Mouse (Mus musculus) lung, adult 2 months (tissue): ENCODE data around the gene Asprv1. TPM values are rescaled to one million over a fixed set of nuclear protein-coding genes. Genes with fewer than 3 reads are reported as not detected.

Experiments used
- DNase-seq: peaks from one replicate; pipeline ENCODE4 v3.0.0; 2022
- H3K4me1 ChIP-seq: fragments of 200-500 bp; 2 replicates; pipeline ENCODE4 v1.6.1; 2011; ENCODE audit warnings: low read length; ENCODE audit not compliant: control insufficient read depth, insufficient read depth
- H3K4me3 ChIP-seq: fragments of 200-500 bp; replicated peaks from 2 replicates; pipeline ENCODE3; 2011; ENCODE audit warnings: low read depth, mild to moderate bottlenecking, control low read depth, low read length; ENCODE audit errors: extremely low read depth
- CTCF ChIP-seq: fragments of 200-500 bp; IDR thresholded peaks from 2 replicates; pipeline ENCODE4 v1.5.1; 2011; ENCODE audit warnings: mild to moderate bottlenecking, low read length, control low read depth; ENCODE audit not compliant: insufficient read depth
- POLR2A ChIP-seq: fragments of 200-500 bp; IDR thresholded peaks from 2 replicates; pipeline ENCODE4 v1.6.1; 2011; ENCODE audit warnings: low read depth, mild to moderate bottlenecking, control low read depth, low read length, borderline replicate concordance; ENCODE audit errors: extremely low read depth
- WGBS: fragments of 180-500 bp; shearing (Covaris S2); methylation state at CpG from one replicate; pipeline ENCODE4 v1.1.7; 2018; 5-methylcytosine and 5-hydroxymethylcytosine counted together
- polyA plus RNA-seq: library from polyadenylated mRNA; depleted of rRNA; stranded (reverse); fragments of >200 nt; gene quantifications from 2 replicates; pipeline ENCODE4 v1.2.3, GENCODE M21; 2012; rRNA removed

The Asprv1 gene
- 0.43 and 263 TPM in 2 replicates for polyA plus RNA-seq

DNA sequence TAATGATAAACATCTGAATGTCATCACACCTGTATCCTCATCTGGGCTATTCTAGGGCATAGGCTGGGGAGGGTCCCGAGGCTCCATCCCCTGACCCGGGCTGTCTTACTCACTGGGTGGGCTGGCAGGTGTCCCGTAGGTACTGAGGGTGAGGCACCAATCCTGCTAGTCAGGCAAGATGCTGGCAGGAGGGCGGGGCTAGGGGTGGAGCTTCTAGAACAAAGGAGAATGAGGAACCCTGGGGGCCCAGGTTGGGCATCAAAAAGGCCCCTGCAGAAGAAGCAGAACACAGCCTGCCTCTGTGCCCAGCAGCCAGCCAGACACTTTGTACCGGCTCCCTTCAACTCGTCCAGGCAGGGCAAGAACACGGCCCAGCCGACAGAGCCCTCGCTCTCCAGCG lies at the start of gene Asprv1:
Asprv1 (plus strand) TSS at position 219 of the 400 bp plus-strand sequence.
- WGBS, result 64% methylated on average over 10 of the region's 10 CpGs
- TF ChIP-seq POLR2A (no peak), CTCF (no peak)
- no peak for DNase-seq
- no peak within 1 kb of the TSS for H3K4me3 ChIP-seq
- no peaks in the 10 kb centered on the region for H3K4me1 ChIP-seq

DNA sequence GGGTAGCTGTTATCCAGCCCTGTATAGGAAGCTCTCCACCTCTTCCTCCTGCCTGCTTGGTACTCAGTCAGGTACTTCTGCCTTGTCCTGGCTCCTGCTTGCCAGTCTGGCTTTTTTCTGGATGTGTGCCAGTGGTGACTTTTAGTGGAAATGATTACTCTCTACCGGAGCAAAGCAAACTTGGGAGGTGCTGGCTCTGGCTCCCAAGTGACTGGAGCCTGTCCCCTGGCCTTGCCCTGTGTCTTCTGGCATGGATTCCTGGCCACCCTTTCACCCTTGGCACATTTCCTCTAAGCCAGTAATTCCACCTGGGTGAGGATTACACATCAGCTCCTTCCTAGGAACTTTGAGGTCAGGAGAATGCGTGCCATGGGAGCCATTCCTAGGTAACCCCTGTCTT lies 49.6 kb upstream of the Asprv1 start:
- Histone ChIP-seq H3K4me3 (no peak overlapping the region), H3K4me1 (peaks cover 5% of the 10 kb centered on the region)
- WGBS, result 52% methylated on average over 2 of the region's 2 CpGs
- DNase-seq, result peak; percentile 51
- TF ChIP-seq CTCF (no peak), POLR2A (no peak)

DNA sequence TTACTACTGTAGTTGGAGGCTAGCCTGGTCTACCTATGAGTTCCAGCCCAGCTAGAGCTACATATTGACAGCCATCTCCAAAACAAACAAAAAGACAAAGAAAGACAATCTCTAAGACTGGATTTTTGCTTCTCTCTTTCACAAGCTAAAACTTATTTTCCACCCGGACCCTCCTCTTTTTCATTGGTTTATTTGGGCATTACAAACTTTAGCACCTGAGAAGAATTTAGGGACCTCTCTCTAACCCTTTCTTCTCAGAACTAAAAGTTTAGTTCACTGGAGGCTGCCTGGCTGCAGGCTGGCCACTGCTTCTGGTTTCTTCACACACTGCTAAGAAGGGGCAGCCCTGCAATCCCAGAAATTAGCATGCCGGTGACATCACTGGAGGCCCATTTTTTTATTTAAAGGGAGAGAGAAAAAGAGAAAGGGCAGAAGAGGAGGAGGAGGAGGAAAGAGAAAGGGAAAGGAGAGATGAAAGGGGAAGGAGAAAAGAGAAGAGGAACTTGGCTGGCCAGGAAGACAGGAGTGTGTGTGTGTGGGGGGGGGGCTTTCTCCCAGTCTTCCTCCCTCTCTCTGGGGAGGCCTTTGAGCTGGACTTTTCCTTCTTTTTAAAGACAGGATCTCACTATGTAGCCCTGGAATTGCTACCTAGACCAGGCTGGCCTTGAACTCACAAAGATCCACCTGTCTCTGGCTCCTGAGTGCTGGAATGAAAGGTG lies 48.7 kb upstream of the Asprv1 start:
- H3K4me3 ChIP-seq, result no peak overlapping the region
- no peak for DNase-seq
- WGBS, result 57% methylated on average over 2 of the region's 2 CpGs
- TF ChIP-seq POLR2A, result no peak
- no peak for TF ChIP-seq CTCF
- H3K4me1 ChIP-seq, result peaks cover 8% of the 10 kb centered on the region

DNA sequence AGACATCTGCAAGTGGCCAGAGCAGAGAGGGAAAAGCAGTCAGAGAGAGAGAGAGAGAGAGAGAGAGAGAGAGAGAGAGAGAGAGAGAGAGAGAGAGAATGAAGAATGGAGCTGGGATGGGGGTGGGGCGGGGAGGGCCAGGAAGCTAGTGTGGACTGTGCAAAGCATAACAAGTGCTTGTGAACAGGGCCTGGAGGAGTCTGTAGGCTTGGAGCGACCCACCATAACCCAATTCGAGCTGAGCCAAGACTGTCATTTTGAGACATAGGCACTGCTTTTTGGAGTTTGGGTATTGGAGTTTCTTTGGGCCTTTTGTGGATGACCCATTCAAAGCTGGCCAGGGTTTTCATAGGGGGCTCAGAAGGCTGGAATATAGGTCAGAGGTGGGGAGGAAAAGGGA lies 48.0 kb upstream of the Asprv1 start:
- Histone ChIP-seq H3K4me1 (peaks cover 13% of the 10 kb centered on the region), H3K4me3 (no peak overlapping the region)
- TF ChIP-seq POLR2A (no peak), CTCF (no peak)
- no peak for DNase-seq
- WGBS, result 72% methylated on average over 3 of the region's 3 CpGs

DNA sequence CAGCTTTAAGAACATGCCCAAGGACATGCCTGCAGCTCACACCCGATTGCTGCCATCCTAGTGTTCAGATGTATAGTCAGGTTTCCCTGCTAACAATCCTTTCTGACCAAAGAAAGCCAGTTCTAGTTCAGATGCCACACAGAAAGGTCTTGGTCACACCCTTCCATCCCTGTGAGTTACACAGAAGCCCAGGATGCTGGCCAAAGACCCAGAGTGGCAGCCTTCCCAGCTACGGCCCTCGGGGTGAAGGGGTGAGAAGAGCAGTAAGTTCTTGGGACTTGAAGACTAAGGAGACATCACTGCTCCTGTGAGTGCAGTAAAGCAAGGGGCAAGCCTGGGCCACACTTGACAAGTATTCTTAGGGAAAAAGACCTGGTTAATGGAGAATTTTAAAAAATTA lies 44.8 kb upstream of the Asprv1 start:
- TF ChIP-seq POLR2A (no peak), CTCF (no peak)
- DNase-seq, result no peak
- Histone ChIP-seq H3K4me3 (no peak overlapping the region), H3K4me1 (peaks cover 13% of the 10 kb centered on the region)
- 81% methylated on average over 3 of the region's 3 CpGs for WGBS

DNA sequence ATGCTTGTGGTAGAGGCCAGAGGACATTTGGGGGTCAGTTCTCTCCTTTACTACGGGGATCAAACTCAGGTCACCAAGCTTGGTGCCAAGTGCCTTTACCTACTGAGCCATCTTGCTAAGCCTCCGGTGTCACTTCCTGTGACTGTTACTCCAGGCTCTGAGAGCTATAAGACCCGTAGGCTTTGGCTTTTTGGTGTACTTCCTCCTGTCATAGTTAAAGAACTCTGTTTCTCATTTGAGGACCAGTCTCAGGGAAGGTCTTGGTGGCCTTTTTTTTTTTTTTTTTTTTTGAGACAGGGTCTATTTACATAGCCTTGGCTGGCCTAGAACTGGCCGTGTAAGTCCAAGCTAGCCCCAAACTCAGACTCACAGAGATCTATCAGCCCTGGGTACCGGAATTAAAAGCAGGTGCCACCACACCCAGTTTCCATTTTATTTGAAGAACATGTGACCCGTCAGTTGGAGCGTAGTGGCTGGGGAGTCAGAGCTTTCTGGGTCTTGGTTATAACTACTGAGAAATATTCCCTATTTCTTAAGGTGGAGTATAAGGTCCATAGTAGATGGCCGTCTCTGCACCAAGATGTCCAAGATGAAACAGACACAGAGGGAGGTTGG lies 44.3 kb upstream of the Asprv1 start:
- 81% methylated on average over 8 of the region's 8 CpGs for WGBS
- TF ChIP-seq POLR2A, result no peak
- TF ChIP-seq CTCF, result no peak
- Histone ChIP-seq H3K4me3 (no peak overlapping the region), H3K4me1 (peaks cover 9% of the 10 kb centered on the region)
- no peak for DNase-seq

DNA sequence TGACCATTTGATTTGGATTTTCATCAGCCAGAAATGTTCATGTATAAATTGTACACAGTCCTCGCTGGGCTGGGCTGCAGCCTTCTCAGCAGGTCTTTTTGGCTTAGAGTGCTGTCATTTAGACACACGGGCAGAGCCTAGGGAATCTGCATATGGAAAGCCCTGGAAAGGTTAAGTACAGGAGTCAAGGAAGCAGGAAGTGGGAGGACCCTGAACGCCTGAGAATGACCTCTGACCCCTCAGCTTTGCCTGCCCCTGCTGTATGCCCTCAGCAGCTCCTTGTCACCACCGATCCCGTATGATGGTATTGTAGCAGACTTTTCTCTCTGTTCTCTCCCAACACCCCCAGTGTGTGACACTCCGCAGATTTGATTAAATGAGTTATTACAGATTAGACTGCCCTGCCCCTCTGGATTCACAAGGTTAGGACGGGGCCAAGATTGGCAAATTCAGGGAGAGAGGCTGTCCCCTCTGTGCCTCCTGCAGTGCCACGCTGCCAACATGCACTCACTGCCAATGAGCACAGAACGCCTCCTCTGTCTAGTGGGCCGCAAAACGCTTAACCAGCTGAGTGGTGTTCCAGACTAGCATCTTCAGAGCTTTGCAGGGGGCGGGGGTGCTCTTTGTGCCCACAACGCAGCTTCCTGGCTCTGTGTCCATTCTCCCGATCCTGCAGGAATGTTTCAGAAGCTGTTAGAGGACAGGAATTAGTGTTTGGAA lies 43.5 kb upstream of the Asprv1 start:
- WGBS, result 15% methylated on average over 14 of the region's 14 CpGs
- Histone ChIP-seq H3K4me3 (peak overlapping the region; percentile 58), H3K4me1 (peaks cover 9% of the 10 kb centered on the region)
- TF ChIP-seq POLR2A (peak; percentile 9; the same call in 1 of the 2 replicates), CTCF (no peak)
- peak; percentile 50 for DNase-seq

DNA sequence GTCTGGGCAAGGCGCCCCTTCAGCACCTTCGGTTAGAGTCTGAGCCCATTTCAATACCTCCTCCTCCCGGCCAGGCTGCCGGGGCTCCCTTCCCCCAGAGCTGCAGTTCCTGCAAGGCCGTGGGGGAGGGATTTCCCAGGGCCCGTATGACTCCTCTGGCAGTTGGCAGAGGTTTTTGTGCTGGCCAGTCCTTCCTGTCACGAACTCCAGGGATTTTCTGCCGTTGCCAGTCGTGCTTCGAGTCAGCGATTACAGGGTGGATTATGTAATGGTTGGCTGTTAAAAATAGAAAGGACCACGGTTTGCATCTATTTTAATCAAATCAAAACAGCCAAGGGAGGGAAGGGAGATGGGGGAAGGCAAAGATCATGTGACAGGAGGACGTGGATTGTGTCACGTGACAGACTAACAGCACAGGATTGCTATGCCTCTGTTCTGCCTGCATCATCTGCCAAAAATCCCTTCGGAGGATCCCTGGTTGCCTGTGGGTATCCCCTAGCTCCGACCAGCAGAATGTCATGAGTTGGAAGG lies 42.8 kb upstream of the Asprv1 start:
- H3K4me3 ChIP-seq, result peak overlapping the region; percentile 58
- under 1% methylated on average over 16 of the region's 16 CpGs for WGBS
- peak; percentile 78 for DNase-seq
- H3K4me1 ChIP-seq, result peaks cover 9% of the 10 kb centered on the region
- peak; percentile 68; the same call in 1 of the 2 replicates for TF ChIP-seq POLR2A
- TF ChIP-seq CTCF, result no peak

- WGBS, result 61% methylated on average over 5 of the region's 5 CpGs
- no peak for DNase-seq
- H3K4me3 ChIP-seq, result no peak overlapping the region
- H3K4me1 ChIP-seq, result peaks cover 9% of the 10 kb centered on the region
- TF ChIP-seq POLR2A (no peak), CTCF (no peak)
These were observed 41.9 kb upstream of the Asprv1 start for GRCm38 (mm10) chr6:86586070-86586469.

DNA sequence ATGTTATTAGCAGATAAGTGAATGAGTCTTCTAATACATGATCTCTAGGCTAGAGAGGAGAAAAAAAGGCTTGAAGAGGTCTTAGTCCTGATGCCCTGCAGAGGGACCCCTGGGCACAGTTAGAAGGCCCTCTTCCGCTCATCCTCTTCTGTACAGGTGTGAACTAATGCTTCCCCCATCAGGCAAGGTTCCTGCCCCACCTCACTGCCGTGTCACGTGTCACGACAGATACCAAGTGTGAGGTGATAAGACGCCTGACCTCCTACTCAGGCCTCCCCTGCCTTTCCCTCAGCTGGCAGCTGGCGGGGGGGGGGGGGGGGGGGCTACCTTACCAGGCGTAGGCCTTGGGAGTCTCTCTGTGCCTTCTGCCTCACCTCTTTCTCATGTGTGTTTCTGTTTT lies 39.5 kb upstream of the Asprv1 start:
- Histone ChIP-seq H3K4me3 (no peak overlapping the region), H3K4me1 (peaks cover 9% of the 10 kb centered on the region)
- no peak for TF ChIP-seq POLR2A
- no peak for TF ChIP-seq CTCF
- 47% methylated on average over 7 of the region's 7 CpGs for WGBS
- no peak for DNase-seq
